Mouse (Mus musculus) R1 (cell line): ENCODE measurements around the gene Tmie.

Source experiments
- DNase-seq: peaks from one replicate; pipeline ENCODE4 v3.0.0-alpha.2; 2018; ENCODE audit warnings: low read depth, low spot score

The Tmie gene

GRCm38 (mm10) chr9:110879998-110880561, at the start of gene Tmie:
TSS of gene Tmie (minus strand) at chr9:110880113.
- DNase-seq, result peak; percentile 88

GRCm38 (mm10) chr9:110922759-110923158, 42.8 kb upstream of the Tmie start:
- peak; percentile 79 for DNase-seq

GRCm38 (mm10) chr9:110920665-110921419, 40.9 kb upstream of the Tmie start:
- no peak for DNase-seq

GRCm38 (mm10) chr9:110916786-110917185, 36.9 kb upstream of the Tmie start, which contains the start of gene Fam240a:
TSS of gene Fam240a (minus strand) at chr9:110916861.
- no peak for DNase-seq

GRCm38 (mm10) chr9:110915466-110915865, 35.6 kb upstream of the Tmie start:
- no peak for DNase-seq

GRCm38 (mm10) chr9:110914631-110915236, 34.8 kb upstream of the Tmie start:
- peak; percentile 58 for DNase-seq

GRCm38 (mm10) chr9:110909371-110909967, 29.6 kb upstream of the Tmie start:
- no peak for DNase-seq

GRCm38 (mm10) chr9:110908631-110909016, 28.7 kb upstream of the Tmie start:
- DNase-seq, result no peak

- no peak for DNase-seq
These were observed 28.1 kb upstream of the Tmie start for GRCm38 (mm10) chr9:110907838-110908630.

- DNase-seq, result no peak
These were observed 27.4 kb upstream of the Tmie start for GRCm38 (mm10) chr9:110907201-110907837.

- DNase-seq, result no peak
These were observed 22.4 kb upstream of the Tmie start for GRCm38 (mm10) chr9:110902271-110902670.

- DNase-seq, result no peak
These were observed 21.3 kb upstream of the Tmie start for GRCm38 (mm10) chr9:110901204-110901603.

- no peak for DNase-seq
These were observed 19.6 kb upstream of the Tmie start for GRCm38 (mm10) chr9:110899451-110900008.

GRCm38 (mm10) chr9:110896595-110896994, 16.7 kb upstream of the Tmie start:
- peak; percentile 75 for DNase-seq

- no peak for DNase-seq
These were observed 16.1 kb upstream of the Tmie start for GRCm38 (mm10) chr9:110895994-110896393.

- peak; percentile 32 for DNase-seq
These were observed 15.6 kb upstream of the Tmie start for GRCm38 (mm10) chr9:110895507-110895906.

GRCm38 (mm10) chr9:110893429-110893828, 13.5 kb upstream of the Tmie start:
- no peak for DNase-seq

GRCm38 (mm10) chr9:110892552-110892951, 12.6 kb upstream of the Tmie start:
- DNase-seq, result no peak

- DNase-seq, result no peak
These were observed 11.3 kb upstream of the Tmie start for GRCm38 (mm10) chr9:110891077-110891828.
